Mouse (Mus musculus) ES-Bruce4 (cell line): ENCODE data around the gene Adam17. TPM values are rescaled to one million over a fixed set of nuclear protein-coding genes. Genes with fewer than 3 reads are reported as not detected.

Source experiments
- H3K27ac ChIP-seq: 2 replicates; pipeline ENCODE4 v1.5.1; 2012; ENCODE audit warnings: low read length, inconsistent platforms; ENCODE audit not compliant: insufficient read depth
- H3K27me3 ChIP-seq: 2 replicates; pipeline ENCODE4 v1.6.1; 2012; ENCODE audit warnings: mild to moderate bottlenecking, low read length, inconsistent platforms; ENCODE audit not compliant: control insufficient read depth, poor library complexity, insufficient read depth, severe bottlenecking
- H3K36me3 ChIP-seq: 2 replicates; pipeline ENCODE4 v1.6.1; 2012; ENCODE audit warnings: inconsistent platforms, mild to moderate bottlenecking, low read length, moderate library complexity; ENCODE audit not compliant: control insufficient read depth, poor library complexity, insufficient read depth, severe bottlenecking
- H3K4me1 ChIP-seq: one replicate; pipeline ENCODE4 v1.8.1; 2011; ENCODE audit warnings: low read length; ENCODE audit not compliant: control insufficient read depth, insufficient read depth
- H3K4me3 ChIP-seq: 2 replicates; pipeline ENCODE4 v1.5.1; 2011; ENCODE audit warnings: low read depth, mild to moderate bottlenecking, low read length
- H3K9ac ChIP-seq: 2 replicates; pipeline ENCODE4 v1.6.1; 2012; ENCODE audit warnings: low read depth, mild to moderate bottlenecking, inconsistent platforms; ENCODE audit not compliant: poor library complexity, severe bottlenecking
- H3K9me3 ChIP-seq: replicated peaks from 2 replicates; pipeline ENCODE4 v1.6.1; 2012; ENCODE audit warnings: mild to moderate bottlenecking, low read length, inconsistent platforms; ENCODE audit not compliant: control insufficient read depth, poor library complexity, insufficient read depth, severe bottlenecking
- CTCF ChIP-seq: IDR thresholded peaks from one replicate; pipeline ENCODE4 v1.8.1; 2011; ENCODE audit warnings: low read depth, low read length
- EP300 ChIP-seq: IDR thresholded peaks from 2 replicates; pipeline ENCODE4 v1.6.1; 2011; ENCODE audit warnings: low read depth, low read length; ENCODE audit not compliant: insufficient read depth
- POLR2A ChIP-seq: IDR thresholded peaks from one replicate; pipeline ENCODE4 v1.8.1; 2011; ENCODE audit warnings: low read length; ENCODE audit not compliant: insufficient read depth
- polyA plus RNA-seq: library from polyadenylated mRNA; stranded (reverse); fragments of >200 nt; gene quantifications from 2 replicates; pipeline ENCODE4 v1.2.4, GENCODE M21; 2011; ENCODE audit warnings: low read depth; ENCODE audit not compliant: missing spikeins, insufficient read depth, insufficient read length

The Adam17 gene
- polyA plus RNA-seq, 1 experiment = 36.4 TPM

- no peak overlapping the region for H3K27ac ChIP-seq
- H3K27me3 ChIP-seq = no peaks in the 10 kb centered on the region
- no peaks in the 10 kb centered on the region for H3K9me3 ChIP-seq
- no peak for TF ChIP-seq POLR2A
- TF ChIP-seq EP300 = no peak
- no peak for TF ChIP-seq CTCF
- H3K9ac ChIP-seq = no peak overlapping the region
- no peaks in the 10 kb centered on the region for H3K4me1 ChIP-seq
- H3K4me3 ChIP-seq = no peak overlapping the region
- peaks cover 5% of the 10 kb centered on the region for H3K36me3 ChIP-seq
Observed at GRCm38 (mm10) chr12:21340674-21341073, 32.8 kb downstream of the Adam17 start.

- Histone ChIP-seq H3K27me3 (no peaks in the 10 kb centered on the region), H3K4me3 (no peak overlapping the region), H3K9ac (no peak overlapping the region), H3K4me1 (no peaks in the 10 kb centered on the region), H3K27ac (no peak overlapping the region), H3K9me3 (no peaks in the 10 kb centered on the region), H3K36me3 (peaks cover 11% of the 10 kb centered on the region)
- TF ChIP-seq EP300 (no peak), CTCF (no peak), POLR2A (no peak)
Observed at GRCm38 (mm10) chr12:21337171-21337570, 36.3 kb downstream of the Adam17 start.

GRCm38 (mm10) chr12:21335869-21336268 is 37.6 kb downstream of the Adam17 start:
- no peaks in the 10 kb centered on the region for H3K27me3 ChIP-seq
- H3K4me1 ChIP-seq = no peaks in the 10 kb centered on the region
- no peak for TF ChIP-seq POLR2A
- no peak for TF ChIP-seq CTCF
- no peak for TF ChIP-seq EP300
- no peaks in the 10 kb centered on the region for H3K9me3 ChIP-seq
- no peak overlapping the region for H3K4me3 ChIP-seq
- no peak overlapping the region for H3K27ac ChIP-seq
- no peak overlapping the region for H3K9ac ChIP-seq
- H3K36me3 ChIP-seq = peaks cover 14% of the 10 kb centered on the region

GRCm38 (mm10) chr12:21333766-21334165 is 39.7 kb downstream of the Adam17 start:
- H3K4me3 ChIP-seq = no peak overlapping the region
- H3K36me3 ChIP-seq = peaks cover 15% of the 10 kb centered on the region
- no peaks in the 10 kb centered on the region for H3K27me3 ChIP-seq
- no peak for TF ChIP-seq POLR2A
- TF ChIP-seq CTCF = no peak
- TF ChIP-seq EP300 = no peak
- H3K9ac ChIP-seq = no peak overlapping the region
- no peaks in the 10 kb centered on the region for H3K4me1 ChIP-seq
- no peaks in the 10 kb centered on the region for H3K9me3 ChIP-seq
- H3K27ac ChIP-seq = no peak overlapping the region

- no peaks in the 10 kb centered on the region for H3K9me3 ChIP-seq
- no peaks in the 10 kb centered on the region for H3K27me3 ChIP-seq
- no peaks in the 10 kb centered on the region for H3K4me1 ChIP-seq
- H3K36me3 ChIP-seq = peaks cover 19% of the 10 kb centered on the region
- TF ChIP-seq POLR2A = no peak
- no peak for TF ChIP-seq EP300
- no peak for TF ChIP-seq CTCF
- H3K4me3 ChIP-seq = no peak overlapping the region
- H3K9ac ChIP-seq = no peak overlapping the region
- H3K27ac ChIP-seq = no peak overlapping the region
Observed at GRCm38 (mm10) chr12:21333021-21333420, 40.4 kb downstream of the Adam17 start.

- no peak for TF ChIP-seq EP300
- no peak for TF ChIP-seq CTCF
- no peak for TF ChIP-seq POLR2A
- no peaks in the 10 kb centered on the region for H3K27me3 ChIP-seq
- no peaks in the 10 kb centered on the region for H3K9me3 ChIP-seq
- H3K27ac ChIP-seq = no peak overlapping the region
- no peak overlapping the region for H3K9ac ChIP-seq
- H3K4me1 ChIP-seq = no peaks in the 10 kb centered on the region
- H3K4me3 ChIP-seq = no peak overlapping the region
- peaks cover 21% of the 10 kb centered on the region for H3K36me3 ChIP-seq
Observed at GRCm38 (mm10) chr12:21331711-21332110, 41.7 kb downstream of the Adam17 start.
